Mouse (Mus musculus): ENCODE data around the gene E130208F15Rik.

DNA sequence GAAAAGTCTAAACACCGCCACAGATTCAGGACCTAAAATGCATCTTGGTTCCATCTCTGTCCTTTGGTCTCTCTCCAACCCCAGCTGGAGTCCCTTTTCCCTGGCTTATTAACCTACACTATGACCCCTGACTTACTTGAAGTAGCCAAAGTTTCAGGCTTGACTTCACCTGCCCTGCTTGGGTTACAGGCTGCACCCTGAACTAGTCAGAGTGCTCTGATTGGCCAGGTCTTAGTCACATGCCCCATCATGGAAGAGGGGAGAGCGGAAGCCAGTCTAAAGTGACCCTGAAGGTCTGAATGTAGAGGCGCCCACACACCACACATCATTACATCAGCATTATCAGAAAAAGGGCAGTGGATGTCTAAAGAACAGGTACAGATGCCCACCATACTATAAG lies 3.4 kb upstream of the E130208F15Rik start:
- TF ChIP-seq CTCF (IDR thresholded peaks at IDR 0.05; ENCODE audit: borderline replicate concordance, insufficient read depth, low read depth, low read length) (no peak), POLR2A (IDR thresholded peaks at IDR 0.05; ENCODE audit: borderline replicate concordance, insufficient read depth, low read length) (no peak)
